Mouse (Mus musculus) erythroblast, embryonic 14.5 days (primary cell): ENCODE results near the gene Sfrp4.

Source experiments
- GATA1 ChIP-seq: IDR thresholded peaks from 2 replicates; pipeline ENCODE4 v1.6.1; 2012; ENCODE audit warnings: low read length, inconsistent platforms, mixed read lengths
- TAL1 ChIP-seq: IDR thresholded peaks from 3 replicates; pipeline ENCODE4 v1.6.1; 2012; ENCODE audit warnings: low read length, inconsistent platforms, mixed read lengths

DNA sequence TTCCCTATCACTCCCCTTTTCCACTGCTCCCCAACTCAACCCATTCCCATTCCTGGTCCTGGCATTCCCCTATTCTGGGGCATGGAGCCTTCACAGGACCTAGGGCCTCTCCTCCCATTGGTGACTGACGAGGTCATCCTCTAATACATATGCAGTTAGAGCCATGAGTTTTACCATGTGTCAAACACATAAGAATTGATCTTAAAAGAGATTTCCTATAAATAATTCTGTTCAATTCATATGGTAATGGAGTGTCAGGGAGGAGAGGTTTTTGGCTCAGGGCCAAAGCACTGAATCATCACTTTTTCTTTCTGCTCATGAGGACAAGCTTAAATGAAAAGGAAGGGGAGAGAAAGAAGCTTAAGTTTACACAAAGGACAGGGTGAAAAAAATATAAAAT is 10.6 kb upstream of the Sfrp4 start:
- TF ChIP-seq GATA1 (no peak), TAL1 (no peak)
